Mouse (Mus musculus) kidney, postnatal 36 days (tissue): Measurements from ENCODE around the gene Dapk2.
"Not testable (repeated sequence)": the region's sequence is repeated elsewhere in the genome, so short reads cannot be mapped to it uniquely, and the experiment has no call there.

Experiments
- DNase-seq, 2 experiments: peaks; one replicate each; pipeline ENCODE4 v3.0.0; 2021 to 2022; ENCODE audit warnings: mixed read lengths in 2 of 2

Gene Dapk2

DNA sequence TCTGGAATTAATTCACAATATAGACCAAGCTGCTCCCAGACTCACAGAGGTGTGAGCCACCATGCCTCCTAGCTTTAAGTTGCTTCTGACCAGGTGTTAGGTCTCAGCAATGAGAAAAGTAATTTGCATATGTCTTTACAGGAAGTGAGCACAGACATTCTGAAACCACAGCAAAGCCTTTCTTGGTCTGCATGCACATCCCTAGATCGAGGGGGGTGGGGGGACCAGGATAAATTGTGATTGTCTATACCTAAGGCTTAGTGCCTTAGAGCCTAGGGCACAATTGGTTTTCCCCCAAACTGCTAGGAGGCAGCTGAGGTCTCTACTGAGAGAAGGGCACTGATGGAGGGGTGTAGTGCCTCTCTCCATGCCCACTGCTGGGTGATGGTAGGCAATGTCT is 122.5 kb downstream of the Dapk2 start:
- no peak for DNase-seq

DNA sequence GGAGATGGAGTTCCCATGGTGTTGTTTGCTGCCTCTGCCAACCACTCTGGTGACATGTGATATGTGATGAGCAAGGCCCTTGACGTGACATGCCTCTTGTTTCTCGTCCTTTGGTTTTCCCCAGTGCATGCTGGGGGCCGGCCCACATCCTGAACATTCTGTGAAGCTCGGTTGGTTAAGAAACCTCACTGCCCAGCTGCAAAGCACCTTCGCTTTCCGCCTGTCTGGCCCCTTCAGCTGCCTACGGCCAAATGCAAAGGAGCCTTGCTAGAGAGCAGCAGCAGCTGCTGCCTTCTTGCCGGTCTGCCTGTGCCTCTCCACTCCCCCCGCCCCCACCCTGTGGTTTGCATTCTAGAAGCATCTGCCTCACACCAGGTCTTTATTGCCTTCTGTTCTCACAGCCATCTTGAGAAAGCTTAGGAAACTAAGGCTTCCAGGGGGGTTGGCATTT is 123.5 kb downstream of the Dapk2 start:
- DNase-seq, result no peak

DNA sequence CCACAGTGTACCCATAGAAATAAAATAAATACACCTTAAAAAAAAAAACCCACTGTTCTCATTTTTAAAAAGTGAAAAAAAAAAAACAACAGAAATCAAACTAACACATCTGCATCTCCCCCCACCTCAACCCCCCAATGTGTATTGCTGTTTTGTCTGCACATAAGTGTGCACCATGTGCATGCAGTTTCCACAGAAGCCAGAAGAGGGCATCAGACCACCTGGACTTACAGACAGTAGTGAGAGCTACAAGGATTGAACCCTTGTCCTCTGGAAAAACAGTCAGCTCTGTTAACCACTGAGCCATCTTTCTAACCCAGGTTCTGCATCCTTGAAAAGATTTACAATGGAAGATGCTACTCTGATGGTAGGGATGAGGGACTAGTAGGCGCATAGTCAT is 124.6 kb downstream of the Dapk2 start:
- no peak for DNase-seq

DNA sequence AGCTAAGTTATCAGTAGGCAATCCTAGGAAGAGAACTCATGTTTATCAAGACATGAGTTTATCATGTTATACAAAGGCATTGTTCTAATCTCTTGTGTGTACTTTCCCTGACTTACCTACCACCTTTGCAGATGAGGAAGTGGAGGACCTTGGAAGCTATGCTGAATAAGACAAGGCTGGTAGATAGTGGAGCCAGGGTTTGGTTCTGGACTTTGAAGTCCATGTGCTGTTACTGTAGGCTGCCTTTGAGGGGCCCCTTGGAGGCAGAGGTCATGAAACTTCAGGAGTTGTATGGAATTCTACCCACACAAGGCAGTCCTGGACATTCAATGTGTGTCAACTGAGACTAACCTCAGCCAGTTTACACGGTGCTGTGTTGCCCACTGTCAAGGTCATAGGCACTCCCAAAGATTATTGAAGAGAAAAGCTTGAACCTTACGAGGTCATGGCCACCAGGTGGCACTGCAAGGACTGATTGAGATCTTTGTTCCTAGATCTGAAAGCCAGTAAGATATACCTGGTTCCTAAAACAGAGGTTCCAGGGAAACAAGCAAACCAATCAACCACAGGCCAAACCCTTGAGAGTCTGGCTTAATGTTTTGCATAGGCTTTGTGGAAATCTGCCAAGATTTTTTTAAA is 125.7 kb downstream of the Dapk2 start:
- DNase-seq, result peak; percentile 84 to 93

DNA sequence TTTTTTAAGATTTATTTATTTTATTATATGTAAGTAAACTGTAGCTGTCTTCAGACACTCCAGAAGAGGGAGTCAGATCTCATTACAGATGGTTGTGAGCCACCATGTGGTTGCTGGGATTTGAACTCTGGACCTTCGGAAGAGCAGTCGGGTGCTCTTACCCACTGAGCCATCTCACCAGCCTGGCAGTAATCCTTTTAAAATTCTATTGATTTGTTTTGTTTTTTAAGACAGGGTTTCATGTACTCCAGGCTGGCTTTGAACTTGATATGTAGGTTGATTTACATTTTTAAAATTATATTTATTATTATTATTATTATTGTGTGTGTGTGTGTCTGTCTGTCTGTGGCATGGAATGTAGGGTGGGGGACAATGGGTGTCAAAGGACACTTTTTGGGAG is 127.2 kb downstream of the Dapk2 start:
- not testable (repeated sequence) for DNase-seq

DNA sequence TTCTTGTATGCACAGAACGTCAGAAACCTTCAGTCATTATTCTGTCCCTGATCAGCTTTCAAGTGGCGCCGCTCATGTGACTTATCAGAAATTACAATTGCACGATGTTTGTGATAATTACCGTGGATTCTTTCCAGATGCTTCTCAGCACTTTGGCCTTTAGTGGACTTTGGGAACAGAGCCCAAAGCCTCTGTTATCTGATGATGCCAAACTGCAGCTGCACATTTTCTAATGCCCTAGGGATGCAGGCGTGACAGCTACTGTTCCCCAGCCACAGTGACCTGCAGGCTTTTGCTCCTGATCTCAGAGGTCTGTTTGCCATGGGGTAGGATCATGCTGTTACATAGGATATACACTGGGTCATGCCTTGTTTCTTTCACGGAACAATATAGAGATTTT is 127.9 kb downstream of the Dapk2 start:
- peak; percentile 15 to 20 for DNase-seq

DNA sequence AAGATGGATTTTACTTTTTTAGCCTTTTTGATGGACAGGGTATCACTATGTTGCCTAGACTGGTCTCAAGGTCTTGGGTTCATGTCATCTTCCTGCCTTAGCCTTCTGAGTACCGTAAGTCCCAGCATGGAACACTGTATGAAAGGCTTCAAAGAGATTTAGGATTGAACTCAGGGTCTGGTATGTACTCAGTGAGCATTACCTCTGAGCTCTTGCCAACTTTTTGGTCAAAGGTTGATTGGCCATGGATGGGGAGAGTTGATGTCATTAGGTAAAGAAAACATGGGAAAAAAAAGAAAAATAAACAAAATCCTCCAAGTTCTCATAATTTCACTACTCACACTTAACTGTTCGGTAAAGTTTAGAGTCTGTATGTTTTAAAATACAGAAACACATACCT is 132.7 kb downstream of the Dapk2 start:
- DNase-seq, result no peak

DNA sequence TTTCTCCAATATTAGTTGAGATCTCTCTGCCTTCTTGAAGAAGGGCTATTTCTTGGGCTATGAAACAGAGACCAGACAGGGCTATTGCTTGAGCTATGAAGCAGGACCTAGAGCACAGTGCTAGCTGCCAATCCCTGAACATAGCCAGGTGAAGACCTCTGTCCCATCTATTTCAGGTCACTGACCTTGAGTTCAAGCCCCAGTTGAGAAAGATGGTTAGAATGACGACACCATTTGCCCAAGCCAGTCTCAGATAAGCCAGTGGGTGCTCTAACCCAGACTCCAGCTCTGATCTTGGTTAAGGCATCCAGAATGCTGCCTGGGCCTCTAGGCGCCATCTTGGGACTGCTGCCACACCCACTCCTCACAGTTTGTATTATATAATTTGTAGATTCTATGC is 135.3 kb downstream of the Dapk2 start:
- DNase-seq, result no peak

DNA sequence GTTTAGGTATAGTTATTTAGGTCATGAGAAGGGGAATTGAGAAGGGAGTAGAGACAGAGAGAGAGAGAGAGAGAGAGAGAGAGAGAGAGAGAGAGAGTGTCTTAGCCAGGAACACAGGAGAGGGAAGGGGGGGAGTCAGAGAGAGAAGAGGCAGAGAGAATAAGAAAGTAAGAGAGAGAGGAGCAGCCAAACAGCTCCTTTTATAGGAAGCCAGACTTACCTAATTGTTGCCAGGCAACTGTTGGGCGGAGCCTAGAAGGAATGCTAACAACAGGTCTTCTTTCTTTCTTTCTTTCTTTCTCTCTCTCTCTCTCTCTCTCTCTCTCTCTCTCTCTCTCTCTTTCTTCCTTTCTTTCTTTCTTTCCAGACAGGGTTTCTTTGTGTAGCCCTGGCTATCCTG is 136.2 kb downstream of the Dapk2 start:
- no peak for DNase-seq

DNA sequence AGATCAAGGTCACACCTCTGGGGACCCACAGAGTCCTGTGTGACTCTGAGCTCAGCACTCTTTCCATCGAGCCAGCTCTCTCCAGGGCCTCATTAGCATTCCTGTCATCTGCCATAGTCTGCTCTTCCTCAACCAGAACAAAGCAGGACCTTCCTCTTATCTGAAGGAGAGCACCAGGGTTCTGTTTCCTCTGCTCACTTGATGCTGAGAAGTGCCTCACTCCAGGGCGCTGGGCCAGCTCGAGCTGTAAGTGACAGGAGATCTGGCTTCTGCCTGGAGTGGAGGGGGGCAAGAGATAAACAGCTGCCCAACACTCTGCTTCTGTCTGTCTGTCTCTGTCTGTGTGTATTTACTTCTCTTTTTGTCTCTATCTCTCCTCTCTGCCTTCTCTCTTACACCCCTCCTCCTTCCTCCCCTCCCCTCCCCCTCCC is 137.0 kb downstream of the Dapk2 start:
- DNase-seq, result peak in 1 of 2 experiments; percentile 33

DNA sequence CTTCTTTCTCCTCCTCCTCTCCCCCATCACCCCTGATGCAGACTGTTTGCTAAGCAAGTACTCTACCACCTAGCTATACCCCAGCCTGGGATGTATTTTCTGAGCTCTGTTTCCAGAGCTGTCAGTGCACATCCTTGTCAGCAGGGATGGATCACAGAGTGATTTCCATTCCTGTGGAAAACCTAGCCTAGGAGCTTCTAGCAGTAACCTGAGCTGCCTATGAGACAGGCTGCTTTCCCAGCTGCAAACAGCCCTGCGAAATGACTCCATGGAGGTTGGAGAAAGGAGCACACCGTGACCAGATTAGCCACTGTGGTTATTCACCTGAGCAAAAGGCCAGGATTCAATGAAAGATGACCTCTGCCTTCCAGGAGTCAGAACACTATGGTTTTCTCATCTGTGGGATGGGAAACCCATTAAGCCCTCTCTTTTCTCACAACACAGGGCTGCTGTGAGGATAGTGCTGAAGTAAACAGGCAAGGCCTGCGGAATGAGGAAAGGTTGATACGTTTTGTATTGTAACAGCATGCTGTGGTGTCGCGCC is 137.6 kb downstream of the Dapk2 start:
- DNase-seq, result no peak

DNA sequence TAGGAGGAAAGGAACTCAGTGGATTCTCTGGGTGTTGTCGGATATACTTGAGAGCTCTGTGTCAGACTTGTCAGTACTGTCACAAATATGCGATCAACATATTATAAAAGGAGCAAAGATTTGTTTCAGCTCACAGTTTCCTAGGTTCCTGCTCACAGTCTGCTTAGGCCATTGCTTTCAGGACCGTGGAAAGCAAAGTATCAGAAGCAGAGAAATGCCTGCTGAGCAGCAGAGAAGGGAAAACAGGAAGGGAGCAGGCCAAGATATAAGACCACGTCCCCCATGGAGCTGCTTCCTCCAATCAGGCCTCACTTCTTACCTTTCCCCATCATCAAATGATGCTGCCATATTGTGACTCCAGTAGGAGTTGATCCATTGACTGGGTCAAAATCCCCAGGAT is 140.8 kb downstream of the Dapk2 start:
- DNase-seq, result no peak

DNA sequence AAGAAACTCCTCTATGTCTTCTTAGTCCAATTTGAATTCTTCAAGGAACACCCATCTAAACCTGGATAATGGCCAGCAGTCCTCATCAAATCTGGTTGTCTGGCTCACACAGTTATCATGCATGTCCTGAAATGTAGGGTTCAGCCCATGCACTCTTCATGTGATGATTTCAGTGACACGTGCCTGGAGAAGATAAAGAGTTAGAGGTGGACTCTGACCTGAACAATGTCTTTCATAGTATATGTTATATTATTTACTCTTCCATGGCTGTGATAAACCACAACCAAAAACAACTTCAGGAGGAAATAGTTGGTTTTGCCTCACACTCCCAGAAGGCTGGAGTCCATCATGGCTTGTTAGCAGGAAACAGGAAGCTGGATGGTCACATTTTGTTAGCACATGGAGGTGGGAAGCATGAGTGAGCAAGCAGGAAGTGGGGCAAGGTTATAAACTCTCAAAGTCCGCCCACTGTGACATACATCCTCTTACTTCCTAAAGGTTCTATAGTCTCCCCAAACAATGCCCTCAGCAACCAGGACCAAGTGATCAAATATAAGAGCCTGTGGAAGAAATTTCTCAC is 142.5 kb downstream of the Dapk2 start:
- DNase-seq, result no peak

DNA sequence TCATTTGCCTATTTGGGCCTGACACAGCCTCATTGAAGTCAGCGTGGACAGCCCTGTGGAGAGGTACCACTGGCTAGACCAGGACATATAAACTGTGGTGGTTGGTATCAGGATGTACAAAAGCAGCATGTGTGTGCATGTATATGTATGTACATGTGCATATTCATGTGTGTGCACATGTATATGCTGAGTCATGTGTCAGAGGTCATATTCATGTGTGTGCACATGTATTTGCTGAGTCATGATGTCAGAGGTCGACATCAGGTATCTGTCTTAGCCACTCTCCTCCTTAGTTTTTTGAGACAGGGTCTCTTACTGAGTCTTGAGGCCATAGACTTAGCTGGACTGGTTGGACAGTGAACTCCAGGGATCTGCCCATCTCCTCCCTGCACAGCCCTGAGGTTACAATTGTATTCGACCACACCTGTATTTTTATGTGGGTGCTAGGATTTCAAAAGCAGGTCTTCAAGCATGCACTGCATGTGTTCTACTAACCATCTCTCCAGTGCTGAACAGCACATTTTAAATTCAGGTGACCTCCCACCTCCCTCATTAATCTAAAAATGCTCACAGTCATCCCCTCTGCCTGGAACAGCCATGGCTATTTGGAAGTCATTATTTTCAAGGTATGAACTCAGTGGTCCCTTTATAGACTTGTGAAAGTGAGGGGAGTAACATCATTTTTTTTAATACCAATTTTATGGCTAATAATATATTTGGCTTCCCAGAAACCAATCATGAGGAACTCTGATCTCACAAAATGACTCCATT is 146.5 kb downstream of the Dapk2 start:
- DNase-seq, result no peak

DNA sequence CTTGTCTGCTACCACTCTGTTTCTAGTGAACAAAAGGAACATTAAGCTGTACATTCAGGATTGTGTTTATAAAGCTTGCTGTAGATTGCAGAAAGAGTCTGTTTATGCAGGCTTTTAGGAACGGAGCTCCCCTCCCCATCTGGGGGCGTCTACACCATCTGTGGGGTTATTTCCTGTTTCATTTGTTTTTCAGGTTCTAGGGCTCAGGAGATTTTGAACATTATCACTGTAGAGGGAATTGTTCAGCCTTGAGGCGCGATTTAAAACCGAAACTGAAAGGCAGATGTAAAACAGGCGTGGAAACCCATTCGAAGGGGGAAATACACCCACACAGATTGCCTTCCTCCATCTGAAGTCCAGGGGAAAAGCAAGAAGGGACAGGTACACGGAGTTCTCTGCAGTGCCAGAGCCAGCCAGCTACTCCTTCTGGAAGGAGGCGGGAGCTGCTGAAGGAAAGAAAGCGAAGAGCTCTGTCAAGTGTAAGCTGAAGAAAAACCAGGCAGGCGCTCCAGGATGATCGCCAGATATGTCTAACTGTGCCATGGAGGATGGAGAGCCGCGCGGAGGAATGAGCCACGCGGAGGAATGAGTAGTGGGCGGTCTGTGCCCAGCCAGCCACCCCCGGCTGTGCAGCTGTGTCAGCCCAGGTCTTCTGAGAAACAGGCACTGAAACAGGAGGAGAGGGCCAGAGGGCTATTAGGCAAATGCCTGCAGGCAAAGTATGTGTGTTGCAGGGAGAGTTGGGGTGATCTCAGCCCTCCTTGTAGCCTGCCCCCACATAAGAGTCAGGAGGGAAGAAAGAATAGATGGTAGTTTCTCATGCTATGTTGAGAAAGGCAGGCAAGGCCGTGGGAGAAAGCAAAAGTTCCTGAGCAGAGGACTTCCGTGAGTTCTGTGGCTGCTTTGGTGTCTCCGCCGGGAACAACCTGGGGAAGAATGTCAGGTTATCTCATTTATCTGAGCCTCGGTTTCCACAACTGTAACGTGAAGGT is 147.4 kb downstream of the Dapk2 start:
- peak; percentile 30 to 34 for DNase-seq

DNA sequence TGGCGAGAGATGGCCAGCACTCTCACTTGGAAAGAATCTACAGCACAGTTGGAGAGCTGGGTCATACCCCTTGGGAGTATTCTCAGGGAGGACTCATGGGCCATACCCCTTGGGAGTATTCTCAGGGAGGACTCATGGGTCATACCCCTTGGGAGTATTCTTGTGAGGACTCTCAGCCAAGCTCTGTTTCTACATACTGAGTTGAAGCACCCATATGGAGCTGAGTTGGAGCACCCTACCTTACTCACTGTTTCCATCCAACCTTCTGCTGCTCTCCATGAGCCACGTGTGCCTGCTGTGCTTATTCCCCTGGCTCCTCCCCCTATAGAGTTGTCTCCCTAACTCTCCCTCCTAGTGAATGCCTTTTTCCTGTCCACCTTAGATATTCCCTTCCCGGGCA is 148.4 kb downstream of the Dapk2 start:
- DNase-seq, result no peak

DNA sequence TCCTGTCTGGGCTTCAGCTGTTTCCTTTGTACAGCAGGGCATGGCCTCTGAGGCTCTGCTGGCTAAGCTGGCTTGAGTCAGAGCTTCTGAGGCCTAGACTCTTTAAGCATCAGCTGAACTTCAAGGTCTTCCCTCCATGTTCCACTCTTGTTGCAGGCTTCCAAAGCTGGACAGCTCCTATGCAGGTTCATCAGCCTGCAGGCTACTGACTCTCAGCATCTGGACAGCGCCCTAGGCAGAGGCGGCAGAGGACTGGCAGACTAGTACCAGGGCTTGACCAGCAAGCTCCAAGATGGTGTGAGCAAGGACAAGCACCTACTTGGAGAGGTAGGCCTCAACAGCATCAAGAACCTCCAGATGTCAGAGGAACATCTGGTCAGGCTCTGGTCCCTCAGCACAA is 149.3 kb downstream of the Dapk2 start:
- DNase-seq, result peak; percentile 26 to 69

DNA sequence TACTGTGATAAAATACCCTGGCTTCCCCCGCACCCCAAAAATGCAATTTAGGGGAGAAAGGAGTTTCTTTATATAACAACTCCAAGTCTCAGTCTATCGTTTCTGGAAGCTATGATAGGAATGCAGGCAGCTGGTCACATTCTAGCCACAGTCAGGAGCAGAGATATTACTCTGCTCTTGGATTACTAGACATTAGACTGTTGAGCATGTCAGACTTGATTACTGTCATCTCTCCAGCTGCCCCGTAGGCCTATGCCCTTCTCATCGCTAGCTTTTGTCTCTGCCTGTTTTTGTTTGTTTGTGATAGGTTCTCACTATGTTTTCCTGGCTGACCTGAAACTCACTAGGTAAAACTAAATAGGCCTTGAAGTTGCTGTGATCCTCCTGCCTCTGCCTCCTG is 150.7 kb downstream of the Dapk2 start:
- DNase-seq, result no peak

DNA sequence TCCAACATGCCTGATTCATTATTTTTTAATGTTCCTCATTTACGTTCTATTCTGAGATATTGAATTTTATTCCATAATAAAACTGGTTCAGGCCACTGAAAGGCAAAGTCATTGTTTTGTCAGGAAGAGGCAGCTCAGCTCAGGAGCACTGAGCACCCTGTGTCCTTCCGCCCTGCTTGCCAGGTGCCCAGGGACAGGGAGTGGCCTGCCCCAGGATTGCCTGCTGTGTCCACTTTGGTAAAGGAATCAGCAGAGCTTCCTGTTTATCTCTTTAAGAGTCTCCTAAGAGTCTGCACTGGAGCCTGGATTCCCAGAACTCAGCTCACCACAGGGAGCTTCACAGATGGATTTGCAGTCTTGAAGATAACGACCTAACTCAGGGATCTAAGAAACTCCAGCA is 153.4 kb downstream of the Dapk2 start:
- DNase-seq, result peak; percentile 38 to 45

DNA sequence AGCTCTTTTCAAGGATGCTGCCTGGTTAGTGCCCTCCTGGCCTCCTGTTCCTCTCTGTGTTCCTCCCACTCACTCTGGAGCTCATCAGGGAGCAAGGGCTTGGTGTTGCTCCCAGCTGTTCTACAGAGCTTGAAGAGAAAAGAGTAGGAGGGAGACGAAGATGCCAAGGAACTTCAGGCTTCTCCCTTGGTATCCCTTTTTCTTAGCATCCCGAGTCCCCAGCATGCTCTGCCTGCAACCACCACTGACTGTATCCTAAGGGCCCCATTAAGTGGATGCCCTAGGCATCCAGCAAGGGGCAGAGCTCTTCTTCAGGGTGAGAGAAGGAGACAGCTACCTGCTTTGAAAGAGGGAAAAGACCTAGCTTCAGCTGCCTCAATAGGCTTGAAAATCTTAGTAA is 158.6 kb downstream of the Dapk2 start:
- DNase-seq, result no peak
